Mouse (Mus musculus): Measurements from ENCODE around the gene Chil3. TPM values are rescaled to one million over a fixed set of nuclear protein-coding genes. Genes with fewer than 3 reads are reported as not detected.
A peak's percentile ranks its signal among the peaks of the same experiment; 100 is the strongest.

The Chil3 gene
- polyA plus RNA-seq, 1 experiment from 2014 or later, result not detected

- no peak overlapping the region for H3K4me2 ChIP-seq
- H3K36me3 ChIP-seq, result no peaks in the 10 kb centered on the region
- ATAC-seq (ENCODE audit: insufficient number of reproducible peaks, insufficient read depth, low FRiP score, low TSS enrichment, low read depth), result no peak
- no peak overlapping the region for H3K9ac ChIP-seq (replicated peaks)
- H3K27ac ChIP-seq, result no peak overlapping the region
- H3K9me3 ChIP-seq, result peaks cover 31% of the 10 kb centered on the region
- 87% methylated on average over 10 of the region's 10 CpGs for WGBS
- H3K27me3 ChIP-seq, result no peaks in the 10 kb centered on the region
- no peak overlapping the region for H3K4me3 ChIP-seq (replicated peaks)
- no peaks in the 10 kb centered on the region for H3K4me1 ChIP-seq (replicated peaks)
Observed at GRCm38 (mm10) chr3:106144081-106144480, 23.3 kb downstream of the Chil3 start.

- 79% methylated on average over 5 of the region's 5 CpGs for WGBS
- peaks cover 34% of the 10 kb centered on the region for H3K9me3 ChIP-seq
- H3K4me3 ChIP-seq (replicated peaks), result no peak overlapping the region
- no peak overlapping the region for H3K27ac ChIP-seq
- ATAC-seq (ENCODE audit: insufficient number of reproducible peaks, insufficient read depth, low FRiP score, low TSS enrichment, low read depth), result no peak
- H3K4me1 ChIP-seq (replicated peaks), result no peaks in the 10 kb centered on the region
- H3K36me3 ChIP-seq, result no peaks in the 10 kb centered on the region
- no peak overlapping the region for H3K9ac ChIP-seq (replicated peaks)
- H3K4me2 ChIP-seq, result no peak overlapping the region
- H3K27me3 ChIP-seq, result no peaks in the 10 kb centered on the region
Observed at GRCm38 (mm10) chr3:106131690-106132089, 35.7 kb downstream of the Chil3 start.

- ATAC-seq (ENCODE audit: insufficient number of reproducible peaks, insufficient read depth, low FRiP score, low TSS enrichment, low read depth), result peak; percentile 54; the same call in 1 of the 2 replicates
- H3K4me1 ChIP-seq (replicated peaks), result no peaks in the 10 kb centered on the region
- H3K4me2 ChIP-seq, result no peak overlapping the region
- 71% methylated on average over 4 of the region's 4 CpGs for WGBS
- H3K36me3 ChIP-seq, result no peaks in the 10 kb centered on the region
- peaks cover 32% of the 10 kb centered on the region for H3K9me3 ChIP-seq
- H3K27ac ChIP-seq, result no peak overlapping the region
- no peak overlapping the region for H3K9ac ChIP-seq (replicated peaks)
- H3K27me3 ChIP-seq, result no peaks in the 10 kb centered on the region
- no peak overlapping the region for H3K4me3 ChIP-seq (replicated peaks)
Observed at GRCm38 (mm10) chr3:106128807-106129493, 38.4 kb downstream of the Chil3 start.

- Histone ChIP-seq H3K9ac (replicated peaks) (no peak overlapping the region), H3K4me2 (no peak overlapping the region), H3K27me3 (no peaks in the 10 kb centered on the region), H3K4me1 (replicated peaks) (no peaks in the 10 kb centered on the region), H3K36me3 (no peaks in the 10 kb centered on the region), H3K9me3 (peaks cover 41% of the 10 kb centered on the region), H3K4me3 (replicated peaks) (no peak overlapping the region), H3K27ac (no peak overlapping the region)
- ATAC-seq (ENCODE audit: insufficient number of reproducible peaks, insufficient read depth, low FRiP score, low TSS enrichment, low read depth), result no peak
Observed at GRCm38 (mm10) chr3:106126999-106127398, 40.4 kb downstream of the Chil3 start.

- no peaks in the 10 kb centered on the region for H3K27me3 ChIP-seq
- no peaks in the 10 kb centered on the region for H3K36me3 ChIP-seq
- H3K27ac ChIP-seq, result no peak within 1 kb of the TSS
- no peak within 1 kb of the TSS for H3K4me2 ChIP-seq
- ATAC-seq (ENCODE audit: insufficient number of reproducible peaks, insufficient read depth, low FRiP score, low TSS enrichment, low read depth), result no peak
- H3K9me3 ChIP-seq, result peaks cover 4% of the 10 kb centered on the region; the same call in 1 of the 2 replicates
- H3K4me1 ChIP-seq (replicated peaks), result no peaks in the 10 kb centered on the region
- H3K9ac ChIP-seq (replicated peaks), result no peak within 1 kb of the TSS
- WGBS, result 83% methylated on average over 3 of the region's 3 CpGs
- H3K4me3 ChIP-seq (replicated peaks), result no peak within 1 kb of the TSS
Observed at GRCm38 (mm10) chr3:106112929-106113328, 54.4 kb downstream of the Chil3 start, which contains the start of gene Chia1. Gene Chia1 (plus strand): TSS chr3:106113229.

Other genes with a start within 250 kb of the Chil3 start
- gene I830077J02Rik, start 234.9 kb downstream of the Chil3 start, polyA plus RNA-seq (2016; fragmentation: Nextera tagmentation; extraction: Ambion mirVana), result 0.51 and 0.64 TPM in 2 replicates
- 111 and 117 TPM in 2 replicates for gene Wdr77, start 208.2 kb downstream of the Chil3 start, polyA plus RNA-seq (2016; fragmentation: Nextera tagmentation; extraction: Ambion mirVana)
- gene Atp5f1, start 207.5 kb downstream of the Chil3 start, polyA plus RNA-seq (2016; fragmentation: Nextera tagmentation; extraction: Ambion mirVana), result 461 and 468 TPM in 2 replicates
- 1.7 and 1.8 TPM in 2 replicates for gene Ovgp1, start 193.9 kb downstream of the Chil3 start, polyA plus RNA-seq (2016; fragmentation: Nextera tagmentation; extraction: Ambion mirVana)
- not detected in 2 replicates for gene Pifo, start 152.9 kb downstream of the Chil3 start, polyA plus RNA-seq (2016; fragmentation: Nextera tagmentation; extraction: Ambion mirVana)
- not detected in 2 replicates for gene Chil5, start 134.8 kb downstream of the Chil3 start, polyA plus RNA-seq (2016; fragmentation: Nextera tagmentation; extraction: Ambion mirVana)
- gene Chia1, start 54.3 kb downstream of the Chil3 start, polyA plus RNA-seq (2016; fragmentation: Nextera tagmentation; extraction: Ambion mirVana), result not detected in 2 replicates
- gene Chil4, start 51.9 kb upstream of the Chil3 start, polyA plus RNA-seq (2016; fragmentation: Nextera tagmentation; extraction: Ambion mirVana), result not detected in 2 replicates
- not detected in 2 replicates for gene Chil6, start 238.6 kb upstream of the Chil3 start, polyA plus RNA-seq (2016; fragmentation: Nextera tagmentation; extraction: Ambion mirVana)